Mouse (Mus musculus): ENCODE data around the gene Lpp.

Gene Lpp

DNA sequence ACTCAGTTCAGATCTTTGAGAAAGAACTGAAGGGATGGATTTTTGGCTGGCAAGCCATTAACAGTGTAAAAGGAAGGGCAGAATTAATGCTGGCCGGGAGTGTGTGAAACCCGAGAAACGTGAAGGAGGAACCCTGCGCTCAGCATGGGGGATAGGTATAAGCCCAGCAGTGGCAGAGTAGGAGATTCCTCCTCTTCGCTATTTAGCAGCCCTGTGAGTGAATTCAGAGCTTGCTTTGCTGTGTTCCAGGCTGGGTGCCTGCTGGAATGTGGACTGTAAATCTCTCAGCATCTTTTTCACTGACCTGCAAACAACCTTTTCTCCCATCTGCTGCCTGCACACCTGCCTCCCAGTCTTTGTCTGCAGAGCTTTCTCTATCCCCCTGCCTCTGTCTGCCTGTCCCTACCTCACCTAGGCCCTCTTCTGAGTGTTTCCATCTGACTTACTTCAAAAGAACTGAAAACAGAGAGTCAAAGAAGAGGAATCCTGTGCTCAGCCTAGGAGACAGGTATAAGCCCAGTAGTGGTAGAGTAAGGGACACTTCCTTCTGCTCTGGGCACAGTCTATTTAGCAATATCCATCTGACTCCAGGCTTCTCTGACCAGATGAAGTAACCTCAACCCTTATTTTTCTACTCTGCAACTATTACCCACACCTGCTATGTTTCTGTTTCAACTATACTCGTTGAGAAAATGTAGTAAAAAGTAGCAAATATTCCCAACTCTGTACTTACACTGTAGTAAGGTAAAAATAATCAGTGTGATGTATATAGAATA is 550.4 kb downstream of the Lpp start:
- ATAC-seq (ENCODE audit: insufficient number of reproducible peaks, low FRiP score, low TSS enrichment): peak; percentile 31; the same call in 1 of the 2 replicates

DNA sequence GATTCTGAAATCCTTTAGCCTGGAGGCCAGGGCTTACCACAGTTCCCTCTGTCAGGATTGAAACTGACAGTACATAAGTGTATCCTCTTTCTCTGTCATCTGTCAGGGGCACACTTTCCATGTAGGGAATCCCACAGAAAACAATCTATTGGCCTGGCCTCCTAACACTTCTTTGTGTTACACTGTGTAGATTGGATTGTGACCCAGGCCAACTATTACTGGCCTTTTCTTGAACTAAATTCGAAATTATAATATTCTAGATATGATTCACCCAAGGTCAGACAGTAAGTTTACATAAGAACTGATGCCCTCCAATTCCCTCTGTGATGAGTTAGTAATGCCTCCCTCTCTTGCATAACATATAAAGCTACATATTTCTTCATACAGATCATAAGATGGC is 553.0 kb downstream of the Lpp start:
- no peak for ATAC-seq (ENCODE audit: insufficient number of reproducible peaks, low FRiP score, low TSS enrichment)

DNA sequence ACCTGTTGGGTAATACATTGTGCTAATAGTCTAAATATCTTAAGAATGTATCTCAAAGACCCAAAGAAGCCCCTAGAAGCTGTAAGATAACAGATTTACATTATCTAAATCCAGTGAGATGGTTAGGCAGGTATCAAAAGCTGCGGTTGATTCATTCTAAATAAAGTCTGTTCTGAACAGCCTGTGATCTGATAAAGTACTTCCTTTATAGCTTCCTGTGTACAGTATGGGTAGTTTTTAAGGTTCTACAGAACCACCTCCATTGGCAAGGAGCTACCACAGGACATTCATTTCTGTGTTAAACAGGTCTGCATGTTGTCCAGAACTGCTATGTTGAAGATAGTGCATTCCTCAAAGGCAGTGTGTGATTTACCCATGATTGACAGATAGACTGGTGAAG is 554.2 kb downstream of the Lpp start:
- no peak for ATAC-seq (ENCODE audit: insufficient number of reproducible peaks, low FRiP score, low TSS enrichment)

DNA sequence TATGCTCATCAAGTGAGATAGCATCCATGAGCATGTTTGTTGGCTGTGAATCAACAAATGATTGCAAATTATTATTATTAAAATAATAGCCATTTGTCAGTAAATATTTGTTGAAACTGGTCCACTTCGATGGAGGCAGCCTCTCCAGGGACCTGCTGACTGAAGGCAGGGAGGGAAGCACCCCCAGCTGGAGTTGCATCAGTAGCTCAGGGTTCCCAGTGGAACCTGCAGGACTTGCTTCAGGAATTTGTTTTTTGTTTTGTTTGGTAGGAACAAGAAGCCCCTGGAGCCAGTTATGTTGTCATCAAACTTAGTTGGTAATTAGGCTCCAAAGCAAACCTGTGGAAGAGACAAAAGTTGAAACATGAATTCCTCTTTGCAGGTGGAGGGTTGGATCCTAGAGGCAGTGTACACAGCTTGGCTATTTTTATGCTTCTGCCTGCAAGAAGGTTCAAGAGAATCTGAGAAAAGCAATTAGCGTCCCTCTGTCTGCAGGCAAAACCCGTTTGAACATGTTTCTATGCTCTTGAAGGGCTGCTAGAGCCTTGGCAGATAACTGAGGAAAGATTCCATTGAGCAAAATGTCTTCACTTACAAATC is 554.9 kb downstream of the Lpp start:
- ATAC-seq (ENCODE audit: insufficient number of reproducible peaks, low FRiP score, low TSS enrichment): no peak

DNA sequence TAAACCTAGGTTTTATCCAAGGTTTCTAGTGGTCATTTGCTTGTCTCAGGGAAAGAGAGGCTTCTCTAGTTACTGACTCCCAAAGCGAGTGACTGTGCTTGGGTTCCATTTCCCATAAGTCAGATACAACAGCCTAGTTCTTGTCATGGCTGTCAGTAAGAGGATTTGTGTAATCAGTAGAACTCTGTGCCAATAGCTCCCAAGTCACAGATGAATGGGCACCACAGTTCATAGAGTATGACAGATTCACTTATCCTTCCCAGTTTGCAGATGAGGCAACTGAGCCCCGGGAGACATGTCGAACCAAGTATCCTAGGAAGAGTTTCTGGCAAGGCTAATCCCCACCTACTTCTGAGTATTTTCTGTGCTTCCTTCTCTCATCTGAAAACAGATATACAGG is 556.0 kb downstream of the Lpp start:
- no peak for ATAC-seq (ENCODE audit: insufficient number of reproducible peaks, low FRiP score, low TSS enrichment)

DNA sequence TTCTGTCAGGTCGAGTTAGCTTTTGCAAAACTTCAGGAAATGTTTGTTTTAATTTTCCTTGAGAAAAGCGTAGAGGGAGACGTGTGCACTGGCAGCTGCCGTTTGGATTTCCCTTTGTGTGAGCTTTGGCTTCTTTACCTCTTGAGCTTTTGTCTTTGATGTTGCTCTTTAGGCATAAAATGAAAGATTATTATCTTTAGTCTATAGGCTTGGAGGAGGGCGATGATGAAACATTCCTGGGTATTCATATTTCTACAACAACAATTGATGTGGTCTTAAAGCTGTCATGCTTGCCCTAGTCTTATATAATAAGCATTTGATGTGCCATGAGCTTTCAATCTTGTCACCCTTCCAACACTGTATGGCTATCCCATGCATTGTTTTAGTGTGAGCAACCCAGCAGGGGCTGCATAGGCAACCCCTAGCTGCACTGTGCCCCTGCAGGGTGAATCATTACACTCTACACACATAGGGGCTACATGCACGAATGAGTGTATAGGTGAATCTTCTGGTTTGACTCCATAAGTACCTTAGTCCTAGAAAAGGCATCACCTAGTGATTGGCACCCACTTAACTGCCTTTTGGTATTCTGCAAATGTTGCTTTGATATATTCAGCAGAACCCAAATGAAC is 556.9 kb downstream of the Lpp start:
- ATAC-seq (ENCODE audit: insufficient number of reproducible peaks, low FRiP score, low TSS enrichment): no peak

DNA sequence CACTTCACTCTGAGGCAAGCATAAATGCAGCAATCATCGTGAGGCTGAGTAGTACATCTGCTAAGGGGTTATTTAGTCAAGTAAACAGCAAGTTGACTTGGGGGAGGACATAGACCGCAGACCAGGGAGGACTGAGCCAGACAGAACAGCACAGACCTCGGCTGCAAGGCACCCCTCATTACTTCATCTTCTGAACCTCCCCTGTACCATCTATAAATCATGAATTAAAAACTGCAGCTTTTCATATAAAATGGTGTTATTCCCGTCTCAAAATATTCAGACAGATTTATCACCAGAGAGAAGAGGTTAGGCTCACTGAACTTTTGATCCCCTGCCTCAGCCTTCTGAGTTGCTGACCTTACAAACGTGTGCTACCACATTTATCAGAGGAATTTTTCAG is 558.6 kb downstream of the Lpp start:
- ATAC-seq (ENCODE audit: insufficient number of reproducible peaks, low FRiP score, low TSS enrichment): no peak

DNA sequence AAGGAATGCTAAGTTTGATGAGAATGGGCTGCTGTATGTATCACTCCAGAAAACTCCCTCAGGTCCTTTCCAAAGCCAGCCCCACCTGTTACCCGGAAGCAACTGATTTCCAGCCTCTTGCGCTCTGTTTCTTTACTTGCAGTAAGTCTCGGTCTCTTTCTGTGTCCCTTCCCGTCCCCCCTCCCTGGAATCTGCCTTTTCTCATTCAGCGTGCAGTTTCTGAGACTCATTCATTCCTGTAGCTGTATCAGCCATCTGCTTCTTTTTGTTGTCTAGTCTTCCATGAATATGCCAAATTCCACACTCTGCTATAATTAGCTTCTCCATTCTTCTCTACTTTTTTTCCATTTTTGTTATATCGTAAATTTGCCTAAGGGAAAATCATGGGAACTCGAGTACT is 561.7 kb downstream of the Lpp start:
- no peak for ATAC-seq (ENCODE audit: insufficient number of reproducible peaks, low FRiP score, low TSS enrichment)

DNA sequence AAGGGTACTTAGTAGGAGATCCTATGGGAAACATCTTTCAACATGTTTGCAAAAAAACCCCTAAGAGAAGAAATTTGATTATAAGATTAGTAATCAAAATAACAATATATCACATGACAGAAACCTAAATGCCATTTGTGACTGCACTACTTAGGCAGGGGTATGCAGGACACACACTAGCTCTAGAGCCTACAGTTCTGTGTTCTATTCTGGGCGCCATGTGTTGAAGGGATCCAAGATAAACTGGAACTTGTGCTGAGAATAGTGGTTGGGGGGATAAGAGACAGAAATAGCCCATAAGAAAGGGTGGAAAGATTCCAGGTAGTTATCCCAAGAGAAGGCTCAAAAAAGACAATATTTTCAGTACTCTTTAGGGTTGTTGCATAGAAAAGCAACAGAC is 565.4 kb downstream of the Lpp start:
- ATAC-seq (ENCODE audit: insufficient number of reproducible peaks, low FRiP score, low TSS enrichment): no peak

DNA sequence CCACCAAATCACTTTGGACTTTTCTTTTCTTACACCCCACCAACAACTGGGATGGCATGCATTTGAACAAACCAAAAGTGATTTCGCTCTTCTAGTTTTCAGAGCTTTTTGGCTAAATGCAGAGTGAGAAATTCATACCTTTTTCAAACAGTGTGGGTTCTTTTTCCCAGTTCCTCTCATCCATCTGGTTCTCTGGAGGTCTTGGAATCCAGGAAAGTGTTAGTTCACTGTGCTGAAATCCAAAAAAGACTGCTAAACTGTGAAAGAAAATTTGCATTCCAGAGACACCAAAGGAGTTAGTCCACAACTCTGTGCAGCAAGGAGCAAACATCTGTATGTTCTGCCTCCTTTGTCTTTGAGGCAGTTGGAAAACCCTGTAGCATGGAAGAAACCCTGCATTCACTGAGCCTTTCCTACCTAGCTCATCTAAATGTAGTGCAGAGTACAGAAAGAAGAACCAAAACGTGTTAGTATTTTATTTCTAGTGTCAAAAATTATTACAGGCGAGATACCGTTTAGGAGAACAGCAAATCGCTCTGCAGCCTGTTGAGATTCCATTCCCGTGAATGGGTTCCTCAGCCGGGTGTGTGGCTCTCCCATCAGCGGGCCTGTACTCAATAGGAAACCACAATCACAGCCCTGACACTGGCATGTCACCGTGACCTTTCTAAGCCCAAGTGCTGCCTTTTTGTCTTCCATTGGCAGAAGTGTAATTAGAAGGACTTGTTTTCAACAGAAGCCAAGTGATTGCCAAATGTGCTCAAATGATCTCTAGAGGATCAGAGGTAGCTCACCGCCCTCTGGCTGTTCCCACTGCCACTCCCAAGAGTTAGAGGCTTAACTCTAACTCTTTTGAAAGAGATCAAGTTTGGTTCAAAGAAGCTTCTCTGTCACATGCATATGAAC is 567.8 kb downstream of the Lpp start:
- no peak for ATAC-seq (ENCODE audit: insufficient number of reproducible peaks, low FRiP score, low TSS enrichment)

DNA sequence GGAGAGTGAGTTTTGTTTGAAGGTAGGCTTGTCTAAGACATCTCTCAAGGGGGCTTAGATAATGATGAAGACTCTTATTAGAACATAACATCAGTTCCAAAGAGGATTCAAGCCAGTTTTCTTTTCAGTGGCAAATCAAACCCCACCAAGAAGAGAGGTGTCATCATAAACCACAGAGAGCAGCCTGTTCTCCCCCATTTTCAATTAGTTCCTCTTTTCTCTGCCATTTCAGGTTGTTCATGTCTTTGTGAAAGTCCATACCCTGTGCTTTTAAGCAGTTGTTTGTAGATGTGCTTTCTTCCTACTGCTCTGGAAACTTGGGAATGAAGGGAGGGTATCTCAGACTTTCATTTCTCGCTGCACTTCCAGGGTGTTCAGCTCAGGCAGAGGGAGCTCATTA is 571.0 kb downstream of the Lpp start:
- no peak for ATAC-seq (ENCODE audit: insufficient number of reproducible peaks, low FRiP score, low TSS enrichment)

DNA sequence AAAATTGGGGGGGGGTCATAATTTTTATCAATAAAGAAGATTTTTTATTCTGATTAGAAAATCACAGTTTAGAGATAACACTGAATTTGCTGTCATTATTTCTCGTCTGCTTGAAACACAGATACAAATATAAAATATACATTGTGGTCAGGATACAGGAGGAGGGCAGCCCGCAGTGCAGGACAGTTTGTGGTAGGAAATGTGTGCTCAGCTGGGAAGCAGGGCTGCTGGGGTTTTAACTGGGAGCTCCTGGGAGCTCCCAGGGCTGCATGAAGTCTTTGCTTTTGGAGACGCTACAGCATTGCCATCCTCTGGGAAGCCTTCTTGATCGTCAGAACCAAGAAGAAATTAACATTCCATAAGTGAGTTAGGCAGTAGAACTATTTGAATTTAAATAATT is 571.8 kb downstream of the Lpp start:
- ATAC-seq (ENCODE audit: insufficient number of reproducible peaks, low FRiP score, low TSS enrichment): no peak

DNA sequence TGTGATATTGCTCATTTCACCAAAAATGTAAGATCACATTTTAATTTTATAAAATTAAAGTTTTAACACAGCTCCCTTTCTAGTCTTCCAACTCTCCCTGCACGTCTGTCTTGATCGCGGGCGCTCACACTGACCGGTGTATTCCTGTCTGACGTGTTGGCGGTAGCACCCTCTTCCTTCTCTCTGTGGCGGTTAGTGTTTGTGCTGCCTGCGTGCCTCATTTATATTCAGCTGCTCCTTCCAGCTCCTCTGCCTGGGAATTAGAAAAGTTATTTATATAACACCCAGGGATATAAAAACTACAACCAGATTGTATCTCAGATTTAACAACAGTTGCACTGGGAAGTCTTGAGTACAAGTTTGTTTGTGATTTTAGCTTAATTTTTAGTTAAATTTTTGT is 573.2 kb downstream of the Lpp start:
- ATAC-seq (ENCODE audit: insufficient number of reproducible peaks, low FRiP score, low TSS enrichment): no peak

DNA sequence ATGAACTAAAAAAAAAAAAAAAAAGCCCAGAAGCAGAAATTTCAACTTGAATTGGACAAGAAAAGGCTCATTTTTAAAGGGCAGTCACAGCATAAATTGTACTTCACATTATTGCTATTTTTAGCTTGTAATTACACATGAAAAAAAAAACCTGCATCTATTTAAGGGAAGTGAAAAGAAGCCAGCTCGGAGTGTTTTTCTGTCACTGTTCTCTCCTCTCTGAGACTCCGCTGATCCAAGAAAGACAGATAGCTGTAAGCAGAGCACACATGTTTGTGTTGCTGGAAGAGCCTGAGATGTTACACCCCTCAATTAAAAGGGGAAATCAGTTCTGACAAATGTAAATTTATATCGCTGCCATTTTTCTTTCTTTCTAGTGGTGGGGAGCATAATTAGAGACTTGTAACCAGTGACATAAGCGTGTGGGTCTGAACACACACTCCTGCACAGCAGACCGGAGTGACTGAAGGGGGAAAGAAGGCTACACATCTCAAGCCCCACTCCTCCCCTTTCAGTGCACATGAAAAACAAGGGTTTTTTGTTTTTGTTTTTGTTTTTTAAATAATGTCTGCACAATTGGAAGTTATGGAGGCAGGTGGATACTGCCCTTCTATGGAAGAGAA is 579.8 kb downstream of the Lpp start:
- no peak for ATAC-seq (ENCODE audit: insufficient number of reproducible peaks, low FRiP score, low TSS enrichment)

DNA sequence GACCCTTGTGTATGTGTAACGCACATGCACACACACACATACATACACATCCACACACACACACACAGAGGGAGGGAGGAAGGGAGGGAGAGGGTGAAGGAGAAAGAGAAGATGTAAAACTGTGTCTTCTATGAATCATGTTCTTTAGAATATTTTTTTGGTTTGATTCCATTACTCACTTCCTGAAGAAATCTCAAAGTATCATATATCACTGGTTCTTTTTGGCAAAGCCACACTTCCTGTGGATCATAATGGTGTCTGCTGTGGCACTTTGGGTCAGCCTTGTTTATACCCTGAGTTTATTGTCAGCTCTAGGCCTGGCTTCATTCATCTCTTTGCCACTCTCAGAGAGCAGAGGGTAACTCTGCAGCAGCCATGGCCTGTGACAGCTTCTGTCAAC is 584.5 kb downstream of the Lpp start:
- ATAC-seq (ENCODE audit: insufficient number of reproducible peaks, low FRiP score, low TSS enrichment): no peak

DNA sequence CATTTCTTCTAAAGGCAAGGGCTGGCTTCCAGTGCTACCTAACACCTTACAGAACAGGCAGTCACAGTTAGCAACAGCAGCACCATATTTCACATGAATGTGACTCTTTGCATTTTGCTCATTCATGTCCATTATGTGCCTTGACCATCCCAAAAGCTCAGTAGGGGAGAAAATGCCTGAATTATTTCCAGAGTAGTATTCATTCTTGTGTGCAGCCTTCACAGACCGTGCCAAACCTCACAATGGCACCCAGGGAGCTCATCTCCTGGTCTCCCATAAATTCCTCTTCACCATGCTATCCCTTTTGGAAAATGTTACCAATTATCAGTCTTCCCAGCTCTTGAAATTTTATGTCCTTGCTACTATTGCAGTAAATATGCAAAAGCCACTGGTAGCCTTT is 584.9 kb downstream of the Lpp start:
- ATAC-seq (ENCODE audit: insufficient number of reproducible peaks, low FRiP score, low TSS enrichment): no peak

DNA sequence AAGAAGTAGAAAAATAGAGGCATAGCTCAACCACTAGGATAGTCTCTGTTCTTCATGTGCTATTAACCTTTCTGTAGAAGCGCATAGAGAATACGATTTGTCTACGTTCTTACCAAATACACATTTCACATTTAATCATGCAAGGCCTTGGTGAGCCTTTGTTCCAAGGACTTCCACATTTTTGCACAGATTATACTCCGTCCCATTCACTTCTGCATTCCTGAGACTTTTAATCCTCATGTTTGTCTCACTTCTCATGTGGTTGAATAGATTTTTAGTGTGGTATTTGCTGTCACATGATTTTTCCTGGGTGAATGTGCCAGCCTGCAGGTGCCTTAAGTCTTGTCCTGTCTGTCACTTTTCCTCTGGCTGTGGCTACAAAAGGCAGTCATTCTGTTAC is 586.1 kb downstream of the Lpp start:
- ATAC-seq (ENCODE audit: insufficient number of reproducible peaks, low FRiP score, low TSS enrichment): no peak

DNA sequence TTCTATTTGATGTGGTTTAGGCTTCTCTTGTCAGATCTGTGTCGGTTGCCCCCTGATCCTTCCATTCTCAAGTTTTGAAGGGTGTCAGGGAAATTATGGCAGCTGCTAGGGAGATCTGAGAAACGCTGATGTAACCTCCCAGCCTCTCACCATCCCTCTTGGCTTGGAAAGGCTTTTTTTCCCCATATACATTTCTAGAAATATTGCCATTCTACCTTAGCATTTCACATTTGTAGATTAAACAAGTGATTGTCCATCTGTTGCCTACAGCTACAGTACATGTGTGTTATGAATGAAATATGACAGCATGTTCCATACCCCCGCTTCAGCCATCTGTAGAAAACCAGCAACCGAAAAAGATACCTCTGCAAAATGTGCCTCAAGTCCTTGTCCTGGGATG is 589.5 kb downstream of the Lpp start:
- ATAC-seq (ENCODE audit: insufficient number of reproducible peaks, low FRiP score, low TSS enrichment): no peak

DNA sequence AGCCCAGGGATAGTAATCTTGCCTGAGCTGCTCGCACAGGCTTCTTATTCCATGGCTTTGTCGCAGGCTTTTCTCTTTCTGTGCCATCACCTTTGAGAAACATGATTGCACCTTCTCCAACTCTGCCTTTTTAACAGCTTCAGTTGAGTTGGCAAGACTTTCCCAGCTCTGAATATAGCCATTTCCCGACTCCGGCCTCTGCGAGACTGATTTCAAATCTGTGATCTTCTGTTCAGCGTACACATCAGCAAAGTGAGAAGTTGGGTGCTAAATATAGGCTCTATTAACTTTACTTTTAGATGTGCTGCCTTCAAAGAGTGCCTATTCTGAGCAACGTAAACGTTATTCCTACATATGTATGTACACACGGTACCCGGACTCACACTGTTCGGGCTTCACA is 597.0 kb downstream of the Lpp start:
- no peak for ATAC-seq (ENCODE audit: insufficient number of reproducible peaks, low FRiP score, low TSS enrichment)

DNA sequence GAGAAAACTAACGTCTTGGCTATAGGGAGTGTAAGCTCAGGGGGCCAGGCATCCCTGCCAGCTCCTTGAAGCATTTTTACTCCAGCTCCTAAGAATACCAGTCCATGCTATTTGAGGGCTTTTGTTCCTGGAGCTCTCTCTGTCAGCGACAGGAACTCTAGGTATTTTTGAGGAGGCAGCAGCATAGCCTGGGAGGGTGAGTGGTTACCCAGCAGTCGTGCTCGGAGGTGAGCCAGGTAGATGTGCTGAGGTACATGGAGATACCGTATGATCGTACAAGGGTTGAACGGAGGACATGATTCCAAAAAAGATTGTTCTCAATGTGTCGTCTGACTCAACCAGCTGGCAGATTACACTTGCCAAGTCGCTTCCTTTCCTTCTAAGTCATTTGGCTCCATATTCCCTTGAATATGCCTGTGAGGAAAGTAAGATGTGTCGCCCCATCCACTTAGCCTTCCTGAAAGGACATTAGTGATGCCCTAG is 597.8 kb downstream of the Lpp start:
- peak; percentile 80 for ATAC-seq (ENCODE audit: insufficient number of reproducible peaks, low FRiP score, low TSS enrichment)
